Mouse (Mus musculus) embryonic fibroblast, embryonic 13.5 days (primary cell): ENCODE measurements at regions not wholly inside any gene's neighbourhood (a gene's known extent, or its start where the extent isn't known, plus 50 kb on each side); places are given as distances from the start of the nearest gene placed in this dataset.
A peak's percentile ranks its signal among the peaks of the same experiment; 100 is the strongest.

Experiments
- H3K27ac ChIP-seq: 2 replicates; pipeline ENCODE4 v1.5.1; 2012; ENCODE audit warnings: low read length, control low read depth, inconsistent platforms; ENCODE audit not compliant: insufficient read depth
- H3K4me1 ChIP-seq: 2 replicates; pipeline ENCODE4 v1.6.1; 2011; ENCODE audit warnings: low read length; ENCODE audit not compliant: control insufficient read depth, insufficient read depth
- H3K4me3 ChIP-seq: 2 replicates; pipeline ENCODE4 v1.5.1; 2011; ENCODE audit warnings: mild to moderate bottlenecking, control low read depth, low read length; ENCODE audit not compliant: insufficient read depth
- CTCF ChIP-seq: IDR thresholded peaks from 2 replicates; pipeline ENCODE4 v1.5.1; 2011; ENCODE audit warnings: mild to moderate bottlenecking, control low read depth, low read length, moderate library complexity, borderline replicate concordance; ENCODE audit not compliant: insufficient read depth
- POLR2A ChIP-seq: IDR thresholded peaks from 2 replicates; pipeline ENCODE4 v1.6.1; 2011; ENCODE audit warnings: low read depth, mild to moderate bottlenecking, control low read depth, low read length, moderate library complexity

- H3K27ac ChIP-seq = no peak overlapping the region
- TF ChIP-seq POLR2A = no peak
- no peak for TF ChIP-seq CTCF
- no peaks in the 10 kb centered on the region for H3K4me1 ChIP-seq
- H3K4me3 ChIP-seq = no peak overlapping the region
These were observed 262.3 kb downstream of the Kcnj2 start for GRCm38 (mm10) chr11:111328258-111328657.

- no peak for TF ChIP-seq POLR2A
- no peak for TF ChIP-seq CTCF
- Histone ChIP-seq H3K4me1 (no peaks in the 10 kb centered on the region), H3K27ac (no peak overlapping the region), H3K4me3 (no peak overlapping the region)
These were observed 265.6 kb downstream of the Kcnj2 start for GRCm38 (mm10) chr11:111331592-111331991.

- no peak for TF ChIP-seq CTCF
- no peak for TF ChIP-seq POLR2A
- Histone ChIP-seq H3K27ac (no peak overlapping the region), H3K4me1 (no peaks in the 10 kb centered on the region), H3K4me3 (no peak overlapping the region)
These were observed 267.1 kb downstream of the Kcnj2 start for GRCm38 (mm10) chr11:111333021-111333420.

- no peak for TF ChIP-seq CTCF
- no peak for TF ChIP-seq POLR2A
- no peaks in the 10 kb centered on the region for H3K4me1 ChIP-seq
- no peak overlapping the region for H3K27ac ChIP-seq
- H3K4me3 ChIP-seq = no peak overlapping the region
These were observed 281.6 kb downstream of the Kcnj2 start for GRCm38 (mm10) chr11:111347562-111347961.

GRCm38 (mm10) chr11:111350028-111350427, 284.1 kb downstream of the Kcnj2 start:
- Histone ChIP-seq H3K27ac (no peak overlapping the region), H3K4me3 (no peak overlapping the region), H3K4me1 (no peaks in the 10 kb centered on the region)
- TF ChIP-seq POLR2A (no peak), CTCF (no peak)

- no peaks in the 10 kb centered on the region for H3K4me1 ChIP-seq
- H3K4me3 ChIP-seq = no peak overlapping the region
- no peak overlapping the region for H3K27ac ChIP-seq
- TF ChIP-seq CTCF (no peak), POLR2A (no peak)
These were observed 297.4 kb downstream of the Kcnj2 start for GRCm38 (mm10) chr11:111363363-111363762.

GRCm38 (mm10) chr11:111377165-111377564, 311.2 kb downstream of the Kcnj2 start:
- Histone ChIP-seq H3K27ac (peak overlapping the region; percentile 68; the same call in 1 of the 2 replicates), H3K4me3 (no peak overlapping the region), H3K4me1 (no peaks in the 10 kb centered on the region)
- TF ChIP-seq POLR2A (no peak), CTCF (no peak)

GRCm38 (mm10) chr11:111379842-111380241, 313.9 kb downstream of the Kcnj2 start:
- H3K27ac ChIP-seq = no peak overlapping the region

GRCm38 (mm10) chr11:111398706-111399105, 332.7 kb downstream of the Kcnj2 start:
- Histone ChIP-seq H3K27ac (no peak overlapping the region), H3K4me3 (no peak overlapping the region), H3K4me1 (no peaks in the 10 kb centered on the region)
- no peak for TF ChIP-seq CTCF
- no peak for TF ChIP-seq POLR2A

More at GRCm38 (mm10) chr11:111379842-111380241, 313.9 kb downstream of the Kcnj2 start:
- TF ChIP-seq CTCF (no peak), POLR2A (no peak)
- H3K4me3 ChIP-seq = no peak overlapping the region
- H3K4me1 ChIP-seq = no peaks in the 10 kb centered on the region

- Histone ChIP-seq H3K27ac (no peak overlapping the region; the same call in 1 of the 2 replicates), H3K4me1 (no peaks in the 10 kb centered on the region), H3K4me3 (no peak overlapping the region)
- TF ChIP-seq CTCF (no peak), POLR2A (no peak)
These were observed 343.3 kb downstream of the Kcnj2 start for GRCm38 (mm10) chr11:111409266-111409665.

GRCm38 (mm10) chr11:111424871-111425270, 358.9 kb downstream of the Kcnj2 start:
- Histone ChIP-seq H3K4me3 (no peak overlapping the region), H3K27ac (no peak overlapping the region), H3K4me1 (no peaks in the 10 kb centered on the region)
- TF ChIP-seq CTCF (no peak), POLR2A (no peak)
